Mouse (Mus musculus) stomach, postnatal 0 days (tissue): ENCODE measurements around the gene Gpank1.

Experiments
- CTCF ChIP-seq: IDR thresholded peaks from 2 replicates; pipeline ENCODE4 v1.5.1; 2016; ENCODE audit warnings: antibody characterized with exemption, low read depth, mild to moderate bottlenecking, moderate library complexity
- EP300 ChIP-seq: optimal IDR thresholded peaks from 2 replicates; pipeline ENCODE3; 2016; ENCODE audit warnings: antibody characterized with exemption

GRCm38 (mm10) chr17:35083929-35084497 is 37.2 kb upstream of the Gpank1 start:
- TF ChIP-seq CTCF = no peak
- no peak for TF ChIP-seq EP300
